Mouse (Mus musculus) skeletal muscle tissue, postnatal 0 days (tissue): ENCODE results near the gene Gm28919. TPM values are rescaled to one million over a fixed set of nuclear protein-coding genes. Genes with fewer than 3 reads are reported as not detected.

Experiments
- polyA plus RNA-seq: library from polyadenylated mRNA; unstranded; fragments of >200 nt; fragmentation: Nextera tagmentation; extraction: Ambion mirVana; gene quantifications from 2 replicates; pipeline ENCODE4 v1.2.1, GENCODE M21; 2015

Gene Gm28919
- polyA plus RNA-seq = not detected in 2 replicates

GRCm38 (mm10) chrY:6583246-6583645 lies at the start of gene Gm28919:
Gene Gm28919, plus strand, starts transcription at chrY:6583546.

Other genes with a start within 250 kb of the Gm28919 start
- not detected in 2 replicates for gene Gm21719, start 99.3 kb downstream of the Gm28919 start, polyA plus RNA-seq